Mouse (Mus musculus) erythroblast, embryonic 14.5 days (primary cell): ENCODE measurements around the gene Sdcbp2.

ENCODE experiments used
- GATA1 ChIP-seq: IDR thresholded peaks from 2 replicates; pipeline ENCODE4 v1.6.1; 2012; ENCODE audit warnings: low read length, inconsistent platforms, mixed read lengths
- TAL1 ChIP-seq: IDR thresholded peaks from 3 replicates; pipeline ENCODE4 v1.6.1; 2012; ENCODE audit warnings: low read length, inconsistent platforms, mixed read lengths

GRCm38 (mm10) chr2:151634903-151635302, 62.5 kb downstream of the Sdcbp2 start:
- TF ChIP-seq GATA1 (no peak), TAL1 (no peak)
